Mouse (Mus musculus) left cerebral cortex, postnatal 4 days (tissue): Measurements from ENCODE around the gene Trem3. TPM values are rescaled to one million over a fixed set of nuclear protein-coding genes. Genes with fewer than 3 reads are reported as not detected.

Experiments used
- total RNA-seq, 2 experiments: library from RNA; stranded (reverse); gene quantifications; 2 replicates each; pipeline ENCODE4 v1.2.3; 2021

The Trem3 gene
- total RNA-seq, 2 experiments from 2014 or later, result 0.36 to 0.66 TPM

Other genes with a start within 250 kb of the Trem3 start
- not detected for gene 1700122O11Rik, start 209.5 kb upstream of the Trem3 start, total RNA-seq
- not detected for gene 1700067P10Rik, start 158.5 kb upstream of the Trem3 start, total RNA-seq
- not detected for gene 9830107B12Rik, start 101.5 kb upstream of the Trem3 start, total RNA-seq
- not detected for gene A530064D06Rik, start 80.5 kb upstream of the Trem3 start, total RNA-seq
- gene Trem1, start 15.0 kb upstream of the Trem3 start, total RNA-seq, result not detected
- under 1 TPM; 0.50 to 0.81 TPM for gene Treml4, start 16.5 kb downstream of the Trem3 start, total RNA-seq
- gene Treml2, start 51.7 kb downstream of the Trem3 start, total RNA-seq, result under 1 TPM; 0.14 to 0.28 TPM
- under 1 TPM in 1 of 2 experiments, not detected in 1; 0.12 TPM for gene B430306N03Rik, start 68.4 kb downstream of the Trem3 start, total RNA-seq
- 1 to 10 TPM; 2.7 to 3.2 TPM for gene Trem2, start 98.6 kb downstream of the Trem3 start, total RNA-seq
- gene Treml1, start 112.1 kb downstream of the Trem3 start, total RNA-seq, result not detected
- gene Nfya, start 162.1 kb downstream of the Trem3 start, total RNA-seq, result 10 to 100 TPM; 60.9 to 70.9 TPM
- 10 to 100 TPM; 10.3 to 11.9 TPM for gene Oard1, start 162.2 kb downstream of the Trem3 start, total RNA-seq
- gene Apobec2, start 185.2 kb downstream of the Trem3 start, total RNA-seq, result under 1 TPM in 1 of 2 experiments, not detected in 1; 0.58 TPM
- under 1 TPM in 1 of 2 experiments, not detected in 1; 0.10 TPM for gene Tspo2, start 203.7 kb downstream of the Trem3 start, total RNA-seq
- gene Unc5cl, start 207.1 kb downstream of the Trem3 start, total RNA-seq, result under 1 TPM; 0.20 to 0.22 TPM